Mouse (Mus musculus): ENCODE measurements around the gene Lman2. TPM values are rescaled to one million over a fixed set of nuclear protein-coding genes. Genes with fewer than 3 reads are reported as not detected.

The Lman2 gene
- total RNA-seq, 2 experiments from 2014 or later = 38.3 to 42.6 TPM

DNA sequence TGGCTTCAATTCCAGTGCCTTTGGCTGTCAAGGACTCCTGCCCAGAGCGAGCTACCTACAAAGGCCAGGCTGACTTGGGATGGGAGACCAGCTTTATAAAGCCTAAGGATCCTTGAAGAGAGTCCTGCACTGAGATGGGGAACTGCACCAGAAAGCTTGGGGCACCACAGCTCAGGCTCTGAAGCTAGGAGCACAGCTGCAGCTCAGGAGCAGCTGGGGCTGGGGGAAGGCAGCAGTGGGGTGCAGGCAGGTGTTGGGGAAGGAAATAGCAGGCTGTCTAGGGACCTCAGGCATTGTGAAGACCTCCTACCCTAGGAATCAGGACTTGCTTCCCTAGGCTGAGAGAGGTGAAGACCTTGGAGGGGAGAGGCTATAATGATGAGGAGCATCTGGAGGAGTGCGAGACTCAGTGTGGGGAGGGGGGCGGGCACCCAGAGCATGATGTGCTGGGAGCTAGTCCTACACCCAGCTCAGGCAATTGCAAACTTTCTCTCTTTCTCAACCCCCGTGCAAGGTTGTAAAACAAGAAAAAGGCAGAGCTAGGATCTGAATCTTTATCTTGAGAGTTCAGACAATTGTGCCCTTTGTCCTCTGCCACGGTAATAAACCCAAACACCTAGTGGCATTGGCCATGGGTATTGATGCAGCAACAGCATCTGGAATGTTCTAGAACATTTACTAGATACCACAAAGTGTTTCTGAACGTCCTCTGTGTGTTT, 11.8 kb upstream of the Lman2 start:
- intact Hi-C loops (cut with DNase I) = no loop called here
- no peak for DNase-seq (ENCODE audit: extremely low spot score in 1 of 2, low spot score in 2 of 2)

DNA sequence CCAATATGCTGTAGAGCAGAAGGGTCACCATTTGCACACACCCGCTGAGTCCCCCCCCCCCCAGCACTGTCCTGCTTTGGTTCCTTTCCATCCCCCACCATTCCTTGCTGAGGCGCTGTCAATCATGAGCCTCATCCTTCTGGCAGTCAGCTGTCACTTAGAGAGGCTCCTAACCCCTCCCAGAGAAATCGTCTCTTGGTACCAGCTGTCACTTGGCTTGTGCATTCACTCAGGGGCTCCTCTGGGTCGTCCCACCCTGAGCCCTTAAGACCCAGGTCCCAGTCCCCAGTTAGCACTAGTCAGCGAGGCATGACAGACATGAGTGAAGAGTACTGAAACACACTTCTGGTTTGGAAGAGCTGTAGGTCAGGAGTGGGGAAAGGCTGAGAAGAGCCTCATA, 9.2 kb upstream of the Lman2 start:
- no peak for DNase-seq (ENCODE audit: extremely low spot score in 1 of 2, low spot score in 2 of 2)
- intact Hi-C loops (cut with DNase I) = no loop called here

DNA sequence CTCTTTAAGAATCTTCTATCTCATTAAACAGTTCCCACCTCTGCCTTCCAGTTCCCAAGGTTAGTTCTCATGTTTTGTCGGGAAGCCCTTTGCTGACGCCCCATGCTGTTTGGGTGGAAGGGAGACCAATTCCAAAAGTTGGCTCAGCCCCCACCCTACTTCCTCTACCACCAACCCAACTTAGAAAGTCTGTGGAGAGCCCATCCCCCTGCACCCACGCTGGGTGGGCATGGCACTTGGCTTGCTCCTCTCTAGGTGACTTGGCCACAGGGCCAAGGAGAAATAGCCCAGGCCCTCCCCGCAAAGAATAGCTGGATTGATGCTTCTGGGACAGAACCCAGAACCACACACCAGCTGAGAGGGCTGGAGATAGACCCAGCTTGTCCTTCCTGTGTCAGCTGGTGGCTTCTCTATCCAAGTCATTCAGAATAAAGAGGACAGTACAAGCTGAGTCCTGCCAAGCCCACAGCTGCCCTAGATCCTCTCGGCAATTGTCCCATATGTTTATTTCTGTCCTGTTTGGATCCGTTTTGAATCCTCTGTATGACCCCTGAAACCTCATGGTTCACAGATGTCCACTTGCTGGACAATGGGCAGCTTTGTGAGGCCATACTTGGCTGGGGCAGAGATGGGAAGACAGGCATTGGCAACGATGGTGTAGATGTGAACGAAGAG, 8.6 kb upstream of the Lman2 start:
- DNase-seq (ENCODE audit: extremely low spot score in 1 of 2, low spot score in 2 of 2) = no peak
- intact Hi-C loops (cut with DNase I) = no loop called here

DNA sequence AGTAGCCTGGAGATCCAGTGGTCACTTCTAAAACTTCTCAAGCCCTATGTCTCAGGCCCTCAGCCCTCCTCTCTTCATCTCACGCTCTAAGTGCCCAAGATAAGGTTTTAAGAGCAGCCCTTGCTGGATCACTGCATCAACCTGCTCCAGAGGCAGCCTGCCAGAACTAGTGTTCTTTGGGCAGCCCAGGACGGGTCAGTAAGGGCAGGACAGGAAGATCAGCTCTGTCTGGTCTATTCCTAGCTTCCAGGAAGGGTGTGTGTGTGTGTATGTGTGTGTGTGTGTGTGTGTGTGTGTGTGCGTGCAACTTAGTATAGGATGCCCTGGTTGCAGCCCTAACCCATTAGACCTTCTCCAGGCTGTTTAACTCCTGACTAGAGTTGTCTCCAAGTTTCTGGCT, 7.7 kb upstream of the Lman2 start:
- DNase-seq (ENCODE audit: extremely low spot score in 1 of 2, low spot score in 2 of 2) = no peak
- intact Hi-C loops (cut with DNase I) = no loop called here

DNA sequence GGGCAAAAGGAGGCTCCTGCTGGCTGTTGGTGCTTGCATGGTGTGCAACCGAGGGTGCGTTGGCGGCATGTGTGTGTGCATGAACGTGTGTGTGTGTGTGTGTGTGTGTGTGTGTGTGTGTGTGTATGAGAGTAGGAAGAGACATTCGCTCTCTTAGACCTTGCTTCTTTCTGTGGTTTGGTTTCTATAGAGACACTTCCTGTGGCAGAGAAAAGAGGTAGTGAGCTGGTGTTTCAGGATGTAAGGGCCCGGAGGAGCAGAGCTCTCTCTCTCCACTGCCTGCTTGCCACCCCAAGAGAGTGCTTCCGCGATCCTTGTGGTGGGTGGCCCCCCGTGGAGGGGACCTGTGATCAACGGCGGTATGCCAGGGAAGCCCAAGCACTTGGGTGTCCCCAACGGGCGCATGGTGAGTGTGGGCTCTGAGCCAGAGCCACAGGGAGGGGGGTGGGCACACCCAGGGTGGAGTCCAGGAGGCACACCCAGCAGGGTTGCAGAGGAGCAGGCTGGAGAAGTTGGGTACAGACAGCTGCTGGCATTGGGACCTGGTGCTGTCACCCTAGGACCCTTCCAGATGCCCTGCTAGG, 7.0 kb upstream of the Lman2 start, which contains the start of gene Rgs14:
Rgs14 (plus strand) TSS at position 202 of the 584 bp plus-strand sequence.
- intact Hi-C loops (cut with DNase I) = no loop called here
- DNase-seq (ENCODE audit: extremely low spot score in 1 of 2, low spot score in 2 of 2) = peak; percentile 41 to 56

DNA sequence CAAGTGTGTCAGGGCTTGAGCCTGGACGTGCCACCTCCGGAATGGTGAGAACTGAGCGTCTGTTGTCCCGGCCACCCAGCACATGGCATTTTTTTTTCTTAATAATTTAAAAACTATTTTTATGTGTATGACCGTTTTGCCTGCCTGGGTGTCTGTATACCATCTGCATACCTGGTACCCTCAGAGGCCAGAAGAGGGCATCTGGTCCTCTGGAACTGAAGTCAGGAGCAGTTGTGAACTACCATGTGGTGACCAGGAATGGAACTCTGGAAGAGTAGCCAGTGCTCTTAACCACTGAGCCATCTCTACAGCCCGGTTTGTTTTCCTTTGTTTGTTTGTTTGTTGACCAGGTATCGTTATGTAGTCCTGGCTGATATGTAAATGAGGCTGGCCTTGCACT, 5.8 kb upstream of the Lman2 start:
- intact Hi-C loops (cut with DNase I) = no loop called here

DNA sequence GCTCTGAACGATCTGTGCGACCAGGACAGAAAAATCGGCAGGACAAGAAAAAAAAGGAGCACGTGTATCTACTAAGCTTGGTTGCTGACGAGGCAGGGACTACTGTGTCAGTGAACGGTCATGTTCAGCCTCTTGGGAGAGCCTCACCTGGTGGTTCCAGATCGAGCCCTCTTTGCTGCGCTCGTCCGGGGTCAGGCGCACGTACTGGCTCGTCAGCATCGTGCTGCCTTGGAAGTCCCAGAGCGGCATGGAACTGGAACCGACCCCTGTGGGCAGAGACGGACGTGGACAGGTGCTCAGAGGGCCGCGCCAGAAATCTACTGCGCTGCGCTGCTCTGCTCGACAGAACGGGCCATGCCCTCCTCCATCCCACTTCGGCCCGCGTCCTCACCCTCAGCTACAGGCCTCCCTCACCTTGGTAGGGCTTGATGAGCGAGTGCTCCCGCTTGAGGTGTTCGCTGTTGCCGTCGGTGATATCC, 570 bp downstream of the Lman2 start:
- intact Hi-C loops (cut with DNase I) = no loop called here

More for the DNA sequence above, 5.8 kb upstream of the Lman2 start:
- DNase-seq (ENCODE audit: extremely low spot score in 1 of 2, low spot score in 2 of 2) = no peak

DNA sequence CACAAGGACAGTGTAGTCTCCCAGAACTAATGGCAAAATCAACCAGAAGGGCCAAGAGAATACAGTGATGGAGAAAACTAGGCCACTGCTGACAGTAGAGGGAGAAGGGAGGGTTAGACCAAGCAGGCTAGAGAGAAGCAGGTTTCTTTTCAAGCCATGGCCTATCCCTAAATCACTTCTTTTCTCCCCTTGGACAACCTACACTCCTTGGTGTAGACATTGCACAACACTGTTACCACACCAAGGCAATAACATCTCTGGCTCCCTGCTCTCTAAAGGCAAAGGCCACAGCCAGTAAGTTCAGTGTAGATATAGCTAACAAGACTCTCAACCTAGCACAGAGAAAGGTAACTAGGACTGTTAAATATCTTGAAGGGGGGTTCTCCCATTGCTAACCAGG, 1.4 kb downstream of the Lman2 start:
- intact Hi-C loops (cut with DNase I) = no loop called here
- no peak for DNase-seq (ENCODE audit: extremely low spot score in 1 of 2, low spot score in 2 of 2)

More for the DNA sequence above, 570 bp downstream of the Lman2 start:
- no peak for DNase-seq (ENCODE audit: extremely low spot score in 1 of 2, low spot score in 2 of 2)

DNA sequence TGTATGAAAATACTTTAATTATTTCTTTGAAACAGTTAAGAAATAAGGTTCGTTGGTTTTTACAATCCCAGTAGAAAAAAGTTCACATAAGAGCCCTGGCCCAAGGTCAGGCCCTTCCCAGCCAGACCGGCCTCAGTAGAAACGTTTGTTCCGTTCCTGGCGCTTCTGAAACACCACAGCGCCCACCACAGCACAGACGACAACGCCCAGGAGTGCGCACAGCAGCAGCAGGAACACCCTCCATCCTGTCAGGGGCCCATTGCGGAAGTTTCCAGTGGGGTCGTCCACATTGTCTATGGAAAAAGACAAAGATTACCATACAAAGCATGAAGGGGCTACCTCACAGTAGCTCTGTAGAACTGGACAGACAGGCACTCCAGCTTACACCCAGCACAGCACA, 15.8 kb downstream of the Lman2 start:
- peak in 1 of 2 experiments; percentile 63 for DNase-seq (ENCODE audit: extremely low spot score in 1 of 2, low spot score in 2 of 2)
- intact Hi-C loops (cut with DNase I) = no loop called here

DNA sequence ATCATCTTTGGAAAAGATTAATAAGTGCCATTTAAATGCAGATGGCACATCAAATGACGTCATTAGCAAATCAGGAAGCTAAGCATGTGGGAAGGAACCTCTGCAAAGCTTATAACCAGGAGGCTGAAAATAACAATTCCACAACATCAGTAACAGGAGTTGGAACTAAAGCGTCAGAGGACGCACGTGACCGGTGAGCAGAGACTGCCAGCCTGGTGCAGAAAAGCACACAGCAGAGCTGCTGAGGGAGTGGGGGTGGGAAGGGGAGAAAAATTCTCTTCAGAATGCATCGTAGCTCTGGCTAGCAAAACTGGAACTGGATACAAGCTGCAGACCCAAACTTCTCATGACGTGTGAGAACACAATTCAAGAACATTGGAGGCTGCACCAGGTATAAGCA, 18.3 kb downstream of the Lman2 start:
- DNase-seq (ENCODE audit: extremely low spot score in 1 of 2, low spot score in 2 of 2) = no peak
- intact Hi-C loops (cut with DNase I) = no loop called here

DNA sequence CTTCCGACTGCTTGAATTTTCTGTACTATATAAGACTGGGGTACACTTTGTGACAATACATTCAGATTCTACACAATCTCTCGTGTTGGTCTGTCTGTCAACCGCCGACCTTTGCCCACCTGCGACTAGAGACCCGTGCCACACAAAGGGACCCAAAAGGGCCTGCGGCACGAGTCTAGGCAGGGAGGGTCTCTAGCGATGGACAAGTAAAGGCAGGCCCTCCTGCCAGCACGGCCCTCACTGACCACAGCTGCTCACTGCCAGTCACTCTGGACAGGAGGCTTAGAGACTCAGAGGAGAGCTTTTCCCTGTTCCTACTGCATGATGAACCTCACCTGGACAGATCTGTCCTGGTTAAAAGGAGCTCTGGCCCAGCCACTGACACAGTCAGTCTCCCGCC, 20.1 kb downstream of the Lman2 start:
- no peak for DNase-seq (ENCODE audit: extremely low spot score in 1 of 2, low spot score in 2 of 2)
- intact Hi-C loops (cut with DNase I) = no loop called here

DNA sequence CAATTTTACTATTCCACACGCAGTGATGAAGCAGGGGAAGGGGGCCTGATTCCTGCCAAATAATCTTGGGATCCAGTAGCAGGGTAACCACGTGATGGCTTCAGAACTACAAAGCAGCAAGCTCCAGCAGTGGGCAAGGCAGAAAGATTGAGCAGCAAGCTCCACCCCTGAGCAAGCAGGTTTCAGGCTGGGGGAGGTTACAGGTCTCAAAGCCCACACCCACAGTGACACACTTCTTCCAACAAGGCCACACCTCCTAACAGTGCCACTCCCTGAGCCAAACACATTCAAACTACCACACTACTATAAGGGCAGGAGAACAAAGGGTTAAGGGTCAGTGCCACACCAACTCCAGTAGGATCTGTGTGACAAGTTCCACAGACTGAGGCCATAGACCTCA, 23.3 kb downstream of the Lman2 start:
- DNase-seq (ENCODE audit: extremely low spot score in 1 of 2, low spot score in 2 of 2) = no peak
- intact Hi-C loops (cut with DNase I) = no loop called here

DNA sequence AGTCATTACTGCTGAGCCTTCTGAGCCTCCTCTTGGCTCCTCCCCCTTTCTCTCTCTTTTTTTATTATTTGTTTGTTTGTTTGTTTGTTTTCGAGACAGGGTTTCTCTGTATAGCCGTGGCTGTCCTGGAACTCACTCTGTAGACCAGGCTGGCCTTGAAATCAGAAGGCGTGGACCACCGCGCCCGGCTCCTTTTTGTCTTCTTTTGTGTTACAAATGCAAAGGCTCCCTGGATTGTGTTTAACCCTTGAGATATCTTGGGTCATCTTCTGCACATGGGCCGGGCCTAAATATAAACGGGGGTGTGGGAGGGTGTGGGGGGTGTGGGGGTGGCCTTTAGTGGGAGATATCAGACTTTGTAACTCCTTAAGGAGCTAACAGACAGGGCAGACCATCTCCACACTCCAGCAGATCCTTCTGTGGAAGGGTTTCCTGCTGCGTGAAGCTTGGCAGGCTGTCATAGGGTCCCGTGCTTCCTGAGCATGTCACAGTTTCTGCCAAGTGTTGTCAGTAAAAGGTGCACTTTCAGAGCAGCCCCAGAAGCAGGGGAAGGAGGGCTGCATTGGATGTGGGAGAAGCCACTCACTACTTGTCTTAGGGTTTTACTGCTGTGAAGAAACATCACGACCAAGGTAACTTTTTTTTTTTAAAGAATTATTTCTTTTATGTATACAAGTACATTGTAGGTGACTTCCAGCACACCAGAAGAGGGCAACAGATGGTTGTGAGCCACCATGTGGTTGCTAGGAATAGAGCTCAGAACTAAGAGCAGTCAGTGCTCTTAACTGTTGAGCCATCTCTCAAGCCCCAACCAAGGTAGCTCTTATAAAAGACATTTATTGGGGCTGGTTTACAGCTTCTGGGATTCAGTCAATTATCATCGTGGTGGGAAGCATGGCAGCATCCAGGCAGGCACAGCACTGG, 24.2 kb downstream of the Lman2 start:
- intact Hi-C loops (cut with DNase I) = no loop called here
- no peak for DNase-seq (ENCODE audit: extremely low spot score in 1 of 2, low spot score in 2 of 2)

DNA sequence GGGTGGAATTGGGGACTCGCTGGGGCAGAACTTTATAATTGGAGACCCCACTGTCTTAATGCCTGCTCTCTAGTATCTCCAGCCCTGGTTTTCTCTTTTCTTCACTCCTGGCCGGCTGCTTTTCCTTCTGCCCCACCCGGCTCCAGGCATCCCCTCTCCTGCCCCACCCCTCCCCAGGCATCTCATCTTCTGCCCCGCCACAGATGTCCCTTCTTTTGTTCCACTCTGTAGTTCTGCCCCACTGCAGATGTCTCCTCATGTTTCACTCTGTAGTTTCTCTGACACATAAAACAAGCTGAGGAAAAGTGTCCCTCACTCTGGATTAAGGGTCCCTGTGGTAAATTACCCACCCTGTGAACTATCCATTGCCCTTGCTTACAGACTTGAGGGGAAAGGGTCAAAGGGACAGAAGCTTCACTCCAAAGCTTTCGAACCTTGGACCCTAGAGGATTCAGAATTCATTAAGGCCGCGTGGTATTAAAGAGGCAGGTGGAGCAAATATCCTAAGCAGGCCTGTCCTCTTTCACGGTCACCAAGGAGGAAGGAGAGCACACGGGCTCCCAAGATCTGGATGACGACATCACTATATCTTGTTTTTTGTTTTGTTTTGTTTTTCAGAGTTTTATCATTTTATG, 25.1 kb downstream of the Lman2 start:
- intact Hi-C loops (cut with DNase I) = no loop called here
- DNase-seq (ENCODE audit: extremely low spot score in 1 of 2, low spot score in 2 of 2) = no peak

DNA sequence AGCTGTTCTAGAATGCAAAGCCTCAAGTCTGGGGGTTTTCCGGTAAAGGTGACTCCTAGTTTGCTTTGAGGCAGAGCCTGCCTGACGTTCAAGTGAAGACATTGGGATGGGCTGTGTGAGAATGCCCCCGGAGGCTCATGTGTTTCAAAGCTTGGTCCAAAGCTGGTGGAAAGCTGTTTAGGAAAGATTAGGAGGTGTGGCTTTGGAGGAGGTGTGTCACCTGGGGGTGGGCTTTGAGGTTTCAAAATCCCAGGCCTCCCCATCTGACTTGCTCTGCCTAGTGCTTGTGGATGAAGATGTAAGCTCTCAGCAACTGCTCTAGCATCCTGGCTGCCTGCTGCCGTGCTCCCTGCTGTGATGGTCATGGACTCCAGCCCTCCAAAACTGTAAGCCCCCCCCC, 26.9 kb downstream of the Lman2 start:
- intact Hi-C loops (cut with DNase I) = no loop called here
- no peak for DNase-seq (ENCODE audit: extremely low spot score in 1 of 2, low spot score in 2 of 2)

DNA sequence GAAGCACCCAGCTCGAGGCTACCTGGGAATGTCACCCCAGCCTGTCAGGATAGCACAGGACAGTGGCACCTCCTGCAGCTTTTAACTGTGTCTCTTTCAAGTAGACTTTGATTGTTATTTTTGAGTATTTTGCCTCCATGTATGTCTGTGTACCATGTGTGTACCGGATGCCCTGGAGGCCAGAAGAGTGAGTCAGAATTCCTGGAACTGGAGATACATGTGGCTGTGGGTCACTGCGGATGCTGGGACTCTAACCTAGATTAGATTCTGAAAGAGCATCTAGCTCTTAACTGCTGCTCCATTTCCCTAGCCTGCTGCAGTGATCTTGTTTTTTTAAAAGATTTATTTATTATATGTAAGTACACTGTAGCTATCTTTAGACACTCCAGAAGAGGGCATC, 30.3 kb downstream of the Lman2 start:
- no peak for DNase-seq (ENCODE audit: extremely low spot score in 1 of 2, low spot score in 2 of 2)
- intact Hi-C loops (cut with DNase I) = no loop called here

DNA sequence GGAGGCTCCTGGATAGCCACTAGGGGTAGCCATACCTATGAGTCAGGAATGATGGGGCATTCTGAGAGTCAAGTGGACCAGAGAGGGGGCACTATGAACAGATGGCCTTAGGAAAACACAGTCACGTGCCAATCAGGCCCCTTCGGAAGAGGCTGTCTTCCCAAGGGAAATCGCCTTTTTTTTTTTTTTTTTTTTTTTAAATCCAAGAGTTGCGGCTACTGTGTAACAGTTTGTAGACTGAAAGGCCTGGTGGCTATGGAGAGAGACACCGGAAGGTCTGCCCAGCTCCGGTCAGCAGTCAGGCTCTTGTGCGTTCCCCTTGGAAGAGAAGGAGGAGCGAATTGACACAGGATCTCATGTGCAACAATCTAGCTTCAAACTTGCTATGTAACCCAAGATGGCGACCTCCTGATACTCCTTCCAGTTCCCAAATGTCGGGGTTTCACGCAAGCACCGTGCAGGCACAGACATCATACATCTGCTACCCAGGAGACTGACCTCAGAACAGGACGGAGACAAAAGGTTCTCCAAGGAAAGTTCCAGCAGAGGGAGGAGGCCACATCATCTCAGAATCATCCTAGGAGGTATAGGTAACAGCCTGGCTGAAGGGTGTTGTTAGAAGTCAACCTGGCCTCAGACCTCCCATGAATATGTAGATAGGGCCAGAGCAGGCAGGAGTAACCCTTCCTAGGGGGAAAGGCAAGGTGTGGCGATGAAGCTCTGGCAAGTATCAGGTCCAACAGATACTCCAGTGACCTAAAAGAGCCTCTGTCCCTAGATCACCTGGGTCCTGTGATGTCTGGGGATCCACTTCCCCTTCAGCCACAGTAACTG, 31.8 kb downstream of the Lman2 start:
- intact Hi-C loops (cut with DNase I) = no loop called here
- no peak for DNase-seq (ENCODE audit: extremely low spot score in 1 of 2, low spot score in 2 of 2)
